Mouse (Mus musculus) myocyte (in vitro differentiated cells): ENCODE measurements around the gene Wdr31. TPM values are rescaled to one million over a fixed set of nuclear protein-coding genes. Genes with fewer than 3 reads are reported as not detected.

ENCODE experiments used
- H3K27me3 ChIP-seq: one replicate; pipeline ENCODE4 v1.6.1; 2011; ENCODE audit not compliant: control insufficient read depth, insufficient read depth, insufficient read length
- H3K36me3 ChIP-seq: one replicate; pipeline ENCODE4 v1.6.1; 2011; ENCODE audit not compliant: control insufficient read depth, insufficient read depth
- H3K4me2 ChIP-seq: one replicate; pipeline ENCODE4 v1.6.1; 2011; ENCODE audit warnings: low read depth, control low read depth
- H3K4me3 ChIP-seq: one replicate; pipeline ENCODE4 v1.5.1; 2011; ENCODE audit warnings: mild to moderate bottlenecking, control low read depth, moderate library complexity
- H3K79me2 ChIP-seq: one replicate; pipeline ENCODE4 v1.6.1; 2011; ENCODE audit not compliant: control insufficient read depth, insufficient read depth
- H3ac ChIP-seq: one replicate; pipeline ENCODE4 v1.6.1; 2011; ENCODE audit not compliant: control insufficient read depth, insufficient read length
- CEBPB ChIP-seq: IDR thresholded peaks from 2 replicates; pipeline ENCODE4 v1.6.1; 2011; ENCODE audit warnings: mild to moderate bottlenecking, moderate library complexity; ENCODE audit not compliant: poor library complexity, insufficient read depth, severe bottlenecking
- E2F4 ChIP-seq: IDR thresholded peaks from one replicate; pipeline ENCODE4 v1.6.1; 2011; ENCODE audit warnings: mild to moderate bottlenecking, control low read depth, moderate library complexity; ENCODE audit not compliant: insufficient read depth
- MAX ChIP-seq: IDR thresholded peaks from one replicate; pipeline ENCODE4 v1.6.1; 2011; ENCODE audit warnings: low read depth, mild to moderate bottlenecking, control low read depth
- MYOD1 ChIP-seq, 3 experiments: IDR thresholded peaks; one replicate each; pipeline ENCODE4 v1.6.1; 2011; ENCODE audit warnings: control low read depth in 2 of 3, low read depth in 2 of 3, mild to moderate bottlenecking in 2 of 3, moderate library complexity in 1 of 3; ENCODE audit not compliant: insufficient read length in 2 of 3, control insufficient read depth in 1 of 3
- MYOG ChIP-seq, 3 experiments: IDR thresholded peaks; one replicate each; pipeline ENCODE4 v1.6.1; 2011; ENCODE audit warnings: control low read depth in 2 of 3, low read depth in 2 of 3, mild to moderate bottlenecking in 2 of 3; ENCODE audit not compliant: insufficient read length in 2 of 3, control insufficient read depth in 1 of 3, insufficient read depth in 1 of 3
- POLR2A ChIP-seq: IDR thresholded peaks from one replicate; pipeline ENCODE4 v1.6.1; 2011; ENCODE audit warnings: low read depth, mild to moderate bottlenecking, control low read depth, moderate library complexity; ENCODE audit not compliant: insufficient read length
- POLR2AphosphoS2 ChIP-seq: IDR thresholded peaks from one replicate; pipeline ENCODE4 v1.6.1; 2011; ENCODE audit warnings: low read depth, control low read depth; ENCODE audit not compliant: insufficient read length
- REST ChIP-seq: IDR thresholded peaks from one replicate; pipeline ENCODE4 v1.6.1; 2011; ENCODE audit warnings: mild to moderate bottlenecking, control low read depth, moderate library complexity; ENCODE audit not compliant: insufficient read depth, insufficient read length
- SRF ChIP-seq: IDR thresholded peaks from one replicate; pipeline ENCODE4 v1.6.1; 2011; ENCODE audit warnings: low read depth; ENCODE audit not compliant: control insufficient read depth, insufficient read length
- TCF12 ChIP-seq: IDR thresholded peaks from one replicate; pipeline ENCODE4 v1.6.1; 2011; ENCODE audit warnings: mild to moderate bottlenecking, control low read depth; ENCODE audit not compliant: poor library complexity, insufficient read depth, severe bottlenecking
- TCF3 ChIP-seq: IDR thresholded peaks from one replicate; pipeline ENCODE4 v1.6.1; 2011; ENCODE audit warnings: low read depth, control low read depth; ENCODE audit not compliant: insufficient read length
- USF1 ChIP-seq: IDR thresholded peaks from one replicate; pipeline ENCODE4 v1.6.1; 2011; ENCODE audit warnings: low read depth, mild to moderate bottlenecking, control low read depth, moderate library complexity
- polyA plus RNA-seq: library from polyadenylated mRNA; unstranded; fragments of >200 nt; fragmentation: generic; extraction: Trizol; gene quantifications from one replicate; pipeline ENCODE4 v1.2.1, GENCODE M21; 2012; ENCODE audit warnings: missing spikeins

Wdr31 gene
- polyA plus RNA-seq, 1 experiment, result 3.3 TPM

- Histone ChIP-seq H3ac (no peak overlapping the region), H3K36me3 (peaks cover 26% of the 10 kb centered on the region), H3K79me2 (no peaks in the 10 kb centered on the region), H3K4me3 (no peak overlapping the region), H3K4me2 (no peak overlapping the region), H3K27me3 (no peaks in the 10 kb centered on the region)
- TF ChIP-seq USF1 (no peak), POLR2AphosphoS2 (no peak), MYOD1 (IDR thresholded peaks at IDR 0.05; ENCODE audit: control insufficient read depth in 1 of 3, insufficient read length in 2 of 3, low read depth in 2 of 3) (no peak), TCF12 (no peak), REST (no peak), TCF3 (no peak)
These were observed 44.3 kb upstream of the Wdr31 start for GRCm38 (mm10) chr4:62514995-62515394.

GRCm38 (mm10) chr4:62513998-62514506, 43.4 kb upstream of the Wdr31 start:
- Histone ChIP-seq H3K79me2 (no peaks in the 10 kb centered on the region), H3ac (no peak overlapping the region), H3K4me2 (no peak overlapping the region), H3K27me3 (no peaks in the 10 kb centered on the region), H3K36me3 (peaks cover 32% of the 10 kb centered on the region), H3K4me3 (no peak overlapping the region)
- TF ChIP-seq POLR2AphosphoS2 (no peak), MYOD1 (IDR thresholded peaks at IDR 0.05; ENCODE audit: control insufficient read depth in 1 of 3, insufficient read length in 2 of 3, low read depth in 2 of 3) (no peak), CEBPB (no peak), TCF12 (no peak), USF1 (no peak), E2F4 (no peak), MYOG (IDR thresholded peaks at IDR 0.05; ENCODE audit: control insufficient read depth in 1 of 3, insufficient read depth in 1 of 3, insufficient read length in 2 of 3, low read depth in 2 of 3) (no peak), SRF (no peak), REST (no peak), MAX (no peak), POLR2A (no peak)

- H3K79me2 ChIP-seq, result no peaks in the 10 kb centered on the region
- no peak overlapping the region for H3K4me2 ChIP-seq
- TF ChIP-seq POLR2AphosphoS2 (no peak), E2F4 (no peak), POLR2A (no peak)
- H3K27me3 ChIP-seq, result no peaks in the 10 kb centered on the region
- no peak overlapping the region for H3ac ChIP-seq
- peaks cover 49% of the 10 kb centered on the region for H3K36me3 ChIP-seq
- no peak overlapping the region for H3K4me3 ChIP-seq
These were observed 39.2 kb upstream of the Wdr31 start for GRCm38 (mm10) chr4:62509946-62510345.

- Histone ChIP-seq H3K27me3 (no peaks in the 10 kb centered on the region), H3K79me2 (no peaks in the 10 kb centered on the region), H3ac (no peak overlapping the region), H3K36me3 (peaks cover 48% of the 10 kb centered on the region), H3K4me2 (no peak overlapping the region), H3K4me3 (no peak overlapping the region)
- TF ChIP-seq E2F4 (no peak), POLR2A (no peak)
These were observed 38.1 kb upstream of the Wdr31 start for GRCm38 (mm10) chr4:62508839-62509238.

GRCm38 (mm10) chr4:62506798-62507197, 36.1 kb upstream of the Wdr31 start:
- Histone ChIP-seq H3K79me2 (no peaks in the 10 kb centered on the region), H3K27me3 (no peaks in the 10 kb centered on the region), H3K36me3 (peaks cover 35% of the 10 kb centered on the region), H3K4me2 (no peak overlapping the region), H3K4me3 (no peak overlapping the region), H3ac (no peak overlapping the region)
- no peak for TF ChIP-seq REST
- TF ChIP-seq POLR2A, result no peak
- no peak for TF ChIP-seq MYOD1 (IDR thresholded peaks at IDR 0.05; ENCODE audit: control insufficient read depth in 1 of 3, insufficient read length in 2 of 3, low read depth in 2 of 3)
- no peak for TF ChIP-seq CEBPB
- no peak for TF ChIP-seq MAX

GRCm38 (mm10) chr4:62505991-62506390, 35.3 kb upstream of the Wdr31 start:
- no peak for TF ChIP-seq MAX
- no peak for TF ChIP-seq E2F4
- TF ChIP-seq USF1, result no peak
- TF ChIP-seq POLR2AphosphoS2, result no peak
- TF ChIP-seq POLR2A, result no peak
- TF ChIP-seq MYOG (IDR thresholded peaks at IDR 0.05; ENCODE audit: control insufficient read depth in 1 of 3, insufficient read depth in 1 of 3, insufficient read length in 2 of 3, low read depth in 2 of 3), result no peak
- TF ChIP-seq TCF3, result no peak
- TF ChIP-seq REST, result no peak
- TF ChIP-seq CEBPB, result no peak
- no peak for TF ChIP-seq MYOD1 (IDR thresholded peaks at IDR 0.05; ENCODE audit: control insufficient read depth in 1 of 3, insufficient read length in 2 of 3, low read depth in 2 of 3)
- no peak for TF ChIP-seq TCF12
- no peak for TF ChIP-seq SRF

More at GRCm38 (mm10) chr4:62505991-62506390, 35.3 kb upstream of the Wdr31 start:
- peaks cover 27% of the 10 kb centered on the region for H3K36me3 ChIP-seq
- no peak overlapping the region for H3ac ChIP-seq
- no peaks in the 10 kb centered on the region for H3K27me3 ChIP-seq
- H3K4me3 ChIP-seq, result no peak overlapping the region
- H3K4me2 ChIP-seq, result no peak overlapping the region
- no peaks in the 10 kb centered on the region for H3K79me2 ChIP-seq
